Mouse (Mus musculus) midbrain, embryonic 12.5 days (tissue): Measurements from ENCODE around the gene Eaf2. TPM values are rescaled to one million over a fixed set of nuclear protein-coding genes. Genes with fewer than 3 reads are reported as not detected.

Source experiments
- ATAC-seq: fragments of 200-750 bp; cut with Nextera tagmentation; 2 replicates; pipeline ENCODE4 v1.8.0; 2017; ENCODE audit warnings: low read depth, moderate TSS enrichment, moderate library complexity; ENCODE audit not compliant: low FRiP score
- H3K27ac ChIP-seq: fragments of 300-500 bp; sonication (generic); replicated peaks from 2 replicates; pipeline ENCODE4 v1.5.1; 2016; ENCODE audit warnings: mild to moderate bottlenecking
- H3K27me3 ChIP-seq: fragments of 300-500 bp; sonication (generic); 2 replicates; pipeline ENCODE4 v1.6.1; 2016; ENCODE audit warnings: mild to moderate bottlenecking
- H3K36me3 ChIP-seq: fragments of 300-500 bp; sonication (generic); 2 replicates; pipeline ENCODE4 v1.6.1; 2016
- H3K4me1 ChIP-seq: fragments of 300-500 bp; sonication (generic); 2 replicates; pipeline ENCODE4 v1.6.1; 2016
- H3K4me2 ChIP-seq: fragments of 300-500 bp; sonication (generic); replicated peaks from 2 replicates; pipeline ENCODE4 v1.6.1; 2016; ENCODE audit warnings: mild to moderate bottlenecking, moderate library complexity
- H3K4me3 ChIP-seq: fragments of 300-500 bp; sonication (generic); 2 replicates; pipeline ENCODE4 v1.5.1; 2016; ENCODE audit warnings: mild to moderate bottlenecking
- H3K9ac ChIP-seq: fragments of 300-500 bp; sonication (generic); replicated peaks from 2 replicates; pipeline ENCODE4 v1.6.1; 2016; ENCODE audit warnings: mild to moderate bottlenecking, moderate library complexity
- H3K9me3 ChIP-seq: fragments of 300-500 bp; sonication (generic); 2 replicates; pipeline ENCODE4 v1.6.1; 2016; ENCODE audit warnings: mild to moderate bottlenecking
- WGBS: fragments of 180-500 bp; shearing (Covaris S2); methylation state at CpG from one replicate; pipeline ENCODE4 v1.1.7; 2016; 5-methylcytosine and 5-hydroxymethylcytosine counted together
- polyA plus RNA-seq: library from polyadenylated mRNA; unstranded; fragments of >200 nt; fragmentation: Nextera tagmentation; extraction: Ambion mirVana; gene quantifications from 2 replicates; pipeline ENCODE4 v1.2.1, GENCODE M21; 2016

The Eaf2 gene
- polyA plus RNA-seq = 0.70 and 0.76 TPM in 2 replicates

GRCm38 (mm10) chr16:36874583-36875275 is at the start of gene Eaf2, which contains the start of gene Golgb1:
TSS of gene Eaf2 (minus strand) at chr16:36875003.
TSS of gene Golgb1 (plus strand) at chr16:36875140.
- H3K4me3 ChIP-seq = peak within 1 kb of the TSS; percentile 96
- peak within 1 kb of the TSS; percentile 86 for H3K27ac ChIP-seq
- peak within 1 kb of the TSS; percentile 81 for H3K4me2 ChIP-seq
- ATAC-seq = peak; percentile 100
- no peaks in the 10 kb centered on the region for H3K9me3 ChIP-seq
- under 1% methylated on average over 43 of the region's 43 CpGs for WGBS
- H3K4me1 ChIP-seq = peaks cover 18% of the 10 kb centered on the region
- peak within 1 kb of the TSS; percentile 86 for H3K9ac ChIP-seq
- H3K27me3 ChIP-seq = no peaks in the 10 kb centered on the region
- H3K36me3 ChIP-seq = peaks cover 22% of the 10 kb centered on the region

- Histone ChIP-seq H3K27ac (no peak overlapping the region), H3K9ac (no peak overlapping the region), H3K4me1 (no peaks in the 10 kb centered on the region), H3K4me3 (no peak overlapping the region), H3K4me2 (no peak overlapping the region), H3K27me3 (no peaks in the 10 kb centered on the region), H3K9me3 (no peaks in the 10 kb centered on the region), H3K36me3 (peaks cover 64% of the 10 kb centered on the region)
- WGBS = 93% methylated on average over 8 of the region's 8 CpGs
- no peak for ATAC-seq
Measured at GRCm38 (mm10) chr16:36924312-36924711, 49.5 kb upstream of the Eaf2 start.

- no peak for ATAC-seq
Measured at GRCm38 (mm10) chr16:36921980-36922379, 47.2 kb upstream of the Eaf2 start.

GRCm38 (mm10) chr16:36921067-36921613 is 46.3 kb upstream of the Eaf2 start:
- H3K4me3 ChIP-seq = no peak overlapping the region
- no peak overlapping the region for H3K9ac ChIP-seq
- no peak for ATAC-seq
- no peak overlapping the region for H3K27ac ChIP-seq
- peaks cover 59% of the 10 kb centered on the region for H3K36me3 ChIP-seq
- no peak overlapping the region for H3K4me2 ChIP-seq
- no peaks in the 10 kb centered on the region for H3K9me3 ChIP-seq
- H3K27me3 ChIP-seq = no peaks in the 10 kb centered on the region
- WGBS = 93% methylated on average over 8 of the region's 8 CpGs
- H3K4me1 ChIP-seq = no peaks in the 10 kb centered on the region

More at GRCm38 (mm10) chr16:36921980-36922379, 47.2 kb upstream of the Eaf2 start:
- Histone ChIP-seq H3K27ac (no peak overlapping the region), H3K4me3 (no peak overlapping the region), H3K9ac (no peak overlapping the region), H3K4me1 (no peaks in the 10 kb centered on the region), H3K9me3 (no peaks in the 10 kb centered on the region), H3K4me2 (no peak overlapping the region), H3K27me3 (no peaks in the 10 kb centered on the region), H3K36me3 (peaks cover 62% of the 10 kb centered on the region)
- 91% methylated on average over 6 of the region's 6 CpGs for WGBS

GRCm38 (mm10) chr16:36920410-36920809 is 45.6 kb upstream of the Eaf2 start:
- no peaks in the 10 kb centered on the region for H3K4me1 ChIP-seq
- no peak overlapping the region for H3K27ac ChIP-seq
- no peak overlapping the region for H3K9ac ChIP-seq
- no peak overlapping the region for H3K4me3 ChIP-seq
- H3K36me3 ChIP-seq = peaks cover 59% of the 10 kb centered on the region
- ATAC-seq = no peak
- no peaks in the 10 kb centered on the region for H3K9me3 ChIP-seq
- WGBS = 88% methylated on average over 3 of the region's 3 CpGs
- no peaks in the 10 kb centered on the region for H3K27me3 ChIP-seq
- no peak overlapping the region for H3K4me2 ChIP-seq

- 89% methylated on average over 10 of the region's 10 CpGs for WGBS
- Histone ChIP-seq H3K27ac (no peak overlapping the region), H3K27me3 (no peaks in the 10 kb centered on the region), H3K4me2 (no peak overlapping the region), H3K9me3 (no peaks in the 10 kb centered on the region), H3K4me1 (no peaks in the 10 kb centered on the region), H3K36me3 (peaks cover 68% of the 10 kb centered on the region), H3K9ac (no peak overlapping the region), H3K4me3 (no peak overlapping the region)
- no peak for ATAC-seq
Measured at GRCm38 (mm10) chr16:36918505-36918904, 43.7 kb upstream of the Eaf2 start.

GRCm38 (mm10) chr16:36914195-36914594 is 39.4 kb upstream of the Eaf2 start:
- Histone ChIP-seq H3K4me3 (no peak overlapping the region), H3K9me3 (no peaks in the 10 kb centered on the region), H3K4me1 (no peaks in the 10 kb centered on the region), H3K4me2 (no peak overlapping the region), H3K9ac (no peak overlapping the region), H3K27me3 (no peaks in the 10 kb centered on the region), H3K36me3 (peaks cover 81% of the 10 kb centered on the region), H3K27ac (no peak overlapping the region)
- no peak for ATAC-seq
- WGBS = 92% methylated on average over 5 of the region's 5 CpGs

GRCm38 (mm10) chr16:36912311-36912710 is 37.5 kb upstream of the Eaf2 start:
- H3K27me3 ChIP-seq = no peaks in the 10 kb centered on the region
- no peak overlapping the region for H3K4me2 ChIP-seq
- H3K27ac ChIP-seq = no peak overlapping the region
- peaks cover 77% of the 10 kb centered on the region for H3K36me3 ChIP-seq
- 93% methylated on average over 13 of the region's 13 CpGs for WGBS
- H3K4me3 ChIP-seq = no peak overlapping the region
- H3K9ac ChIP-seq = no peak overlapping the region
- no peak for ATAC-seq
- no peaks in the 10 kb centered on the region for H3K4me1 ChIP-seq
- no peaks in the 10 kb centered on the region for H3K9me3 ChIP-seq

- H3K36me3 ChIP-seq = peaks cover 75% of the 10 kb centered on the region
- no peak overlapping the region for H3K9ac ChIP-seq
- no peak overlapping the region for H3K4me3 ChIP-seq
- WGBS = 92% methylated on average over 10 of the region's 10 CpGs
- no peaks in the 10 kb centered on the region for H3K9me3 ChIP-seq
- H3K27me3 ChIP-seq = no peaks in the 10 kb centered on the region
- no peaks in the 10 kb centered on the region for H3K4me1 ChIP-seq
- no peak overlapping the region for H3K27ac ChIP-seq
- ATAC-seq = no peak
- no peak overlapping the region for H3K4me2 ChIP-seq
Measured at GRCm38 (mm10) chr16:36911909-36912308, 37.1 kb upstream of the Eaf2 start.

- Histone ChIP-seq H3K9ac (no peak overlapping the region), H3K4me2 (no peak overlapping the region), H3K27me3 (no peaks in the 10 kb centered on the region), H3K4me1 (no peaks in the 10 kb centered on the region), H3K36me3 (peaks cover 53% of the 10 kb centered on the region), H3K9me3 (no peaks in the 10 kb centered on the region), H3K4me3 (no peak overlapping the region), H3K27ac (no peak overlapping the region)
- 89% methylated on average over 5 of the region's 5 CpGs for WGBS
- no peak for ATAC-seq
Measured at GRCm38 (mm10) chr16:36903156-36903555, 28.4 kb upstream of the Eaf2 start.

- no peaks in the 10 kb centered on the region for H3K4me1 ChIP-seq
- 93% methylated on average over 6 of the region's 6 CpGs for WGBS
- no peak overlapping the region for H3K4me2 ChIP-seq
- H3K4me3 ChIP-seq = no peak overlapping the region
- H3K9me3 ChIP-seq = no peaks in the 10 kb centered on the region
- H3K36me3 ChIP-seq = peaks cover 69% of the 10 kb centered on the region
- no peak for ATAC-seq
- H3K27me3 ChIP-seq = no peaks in the 10 kb centered on the region
- no peak overlapping the region for H3K27ac ChIP-seq
- no peak overlapping the region for H3K9ac ChIP-seq
Measured at GRCm38 (mm10) chr16:36896712-36897111, 21.9 kb upstream of the Eaf2 start.

GRCm38 (mm10) chr16:36893317-36893716 is 18.5 kb upstream of the Eaf2 start:
- Histone ChIP-seq H3K4me1 (no peaks in the 10 kb centered on the region), H3K36me3 (peaks cover 67% of the 10 kb centered on the region), H3K27ac (no peak overlapping the region), H3K4me2 (no peak overlapping the region), H3K9ac (no peak overlapping the region), H3K4me3 (no peak overlapping the region), H3K27me3 (no peaks in the 10 kb centered on the region), H3K9me3 (no peaks in the 10 kb centered on the region)
- WGBS = 90% methylated on average over 10 of the region's 10 CpGs
- no peak for ATAC-seq
